ENCODE assay signal across 19 mouse cellular contexts in genomic region chr19:4699821-4700220, GRCm38 (mm10). TPM values are rescaled to one million over a fixed set of nuclear protein-coding genes. Genes with fewer than 3 reads are reported as not detected.
"Had no signal": no experiment of that assay in that cellular context is flagged by ENCODE, and none has a peak within 500 bp of the region (broad histone marks: within the 10 kb centered on the region; RNA-seq: fewer than 3 reads in every experiment).

No protein-coding gene starts in this region.

- H3K27ac ChIP-seq: midbrain, embryonic 10.5 days; midbrain, embryonic 13.5 days; neural tube, embryonic 13.5 days; neural tube, embryonic 15.5 days had no signal

- DNase-seq: lung, adult 18-20 months; lung, embryonic 14.5 days; lung, postnatal 10 days; lung, postnatal 4 days; retina, postnatal 1 day; right cerebral cortex, adult 18-20 months; right cerebral cortex, postnatal 25 days; right cerebral cortex, postnatal 4 days; spleen, adult 18-20 months; thymus, adult 18-20 months; thymus, postnatal 14 days; thymus, postnatal 36 days had no signal

- H3K4me3 ChIP-seq: midbrain, embryonic 10.5 days; midbrain, embryonic 13.5 days; myocyte; neural tube, embryonic 13.5 days; neural tube, embryonic 15.5 days had no signal

RNA-seq across cellular contexts. Expression of gene Gm960, which starts 1.4 kb away (rescaled TPM):
- total RNA-seq: megakaryocyte, adult 5-6 weeks had no signal

RNA-seq across cellular contexts. Expression of gene Sptbn2, which starts 11.1 kb away (rescaled TPM):
- total RNA-seq: megakaryocyte, adult 5-6 weeks; megakaryocyte-erythroid progenitor cell, adult 5-6 weeks had no signal
